Mouse (Mus musculus) liver, embryonic 14.5 days (tissue): ENCODE results near the gene Ammecr1. TPM values are rescaled to one million over a fixed set of nuclear protein-coding genes. Genes with fewer than 3 reads are reported as not detected.

Source experiments
- ATAC-seq: fragments of 200-750 bp; cut with Nextera tagmentation; 2 replicates; pipeline ENCODE4 v1.8.0; 2017; ENCODE audit warnings: moderate number of reproducible peaks, mild to moderate bottlenecking, moderate library complexity; ENCODE audit not compliant: insufficient read depth
- DNase-seq, 3 experiments: peaks; one replicate each; pipeline ENCODE4 v3.0.0-alpha.2; 2012 to 2013; ENCODE audit warnings: low read depth in 3 of 3, low spot score in 3 of 3
- H3K27ac ChIP-seq: fragments of 300-500 bp; sonication (generic); 2 replicates; pipeline ENCODE4 v1.5.1; 2014; ENCODE audit warnings: moderate library complexity, mild to moderate bottlenecking, control low read depth, inconsistent platforms
- H3K27me3 ChIP-seq: fragments of 300-500 bp; sonication (generic); 2 replicates; pipeline ENCODE4 v1.6.1; 2014; ENCODE audit warnings: mild to moderate bottlenecking, low read length, moderate library complexity; ENCODE audit not compliant: control insufficient read depth, insufficient read depth
- H3K36me3 ChIP-seq: fragments of 300-500 bp; sonication (generic); replicated peaks from 2 replicates; pipeline ENCODE4 v1.6.1; 2014; ENCODE audit warnings: low read depth; ENCODE audit not compliant: control insufficient read depth, insufficient read depth
- H3K4me1 ChIP-seq, 2 experiments: fragments of 200-500 bp in 1 of 2; fragments of 300-500 bp in 1 of 2; sonication (generic) in 1 of 2; replicated peaks; 2 replicates each; pipeline ENCODE4 v1.6.1; 2012 to 2014; ENCODE audit warnings: antibody characterized with exemption in 1 of 2, inconsistent platforms in 1 of 2, low read length in 1 of 2; ENCODE audit not compliant: control insufficient read depth in 2 of 2, insufficient read depth in 2 of 2
- H3K4me2 ChIP-seq: fragments of 300-500 bp; sonication (generic); 2 replicates; pipeline ENCODE4 v1.6.1; 2014; ENCODE audit warnings: low read depth, mild to moderate bottlenecking, control low read depth, moderate library complexity
- H3K4me3 ChIP-seq, 2 experiments: fragments of 200-500 bp in 1 of 2; fragments of 300-500 bp in 1 of 2; sonication (generic) in 1 of 2; 2 replicates each; pipeline ENCODE4 v1.5.1; 2012 to 2014; ENCODE audit warnings: low read depth in 2 of 2, low read length in 2 of 2, mild to moderate bottlenecking in 2 of 2, control low read depth in 1 of 2, inconsistent platforms in 1 of 2, moderate library complexity in 1 of 2; ENCODE audit not compliant: insufficient read depth in 1 of 2
- H3K9ac ChIP-seq: fragments of 300-500 bp; sonication (generic); replicated peaks from 2 replicates; pipeline ENCODE4 v1.6.1; 2014; ENCODE audit warnings: mild to moderate bottlenecking, control low read depth, moderate library complexity
- H3K9me3 ChIP-seq: fragments of 300-500 bp; sonication (generic); 2 replicates; pipeline ENCODE4 v1.6.1; 2016; ENCODE audit warnings: low read length, mixed read lengths; ENCODE audit not compliant: control insufficient read depth
- CTCF ChIP-seq: IDR thresholded peaks from 2 replicates; pipeline ENCODE4 v1.5.1; 2016; ENCODE audit warnings: antibody characterized with exemption, low read depth, control low read depth
- EP300 ChIP-seq: IDR thresholded peaks from 2 replicates; pipeline ENCODE4 v1.6.1; 2016; ENCODE audit warnings: antibody characterized with exemption, low read depth
- WGBS: fragments of 180-500 bp; shearing (Covaris S2); extraction: QIAGEN DNeasy Blood & Tissue Kit; methylation state at CpG from one replicate; pipeline ENCODE4 v1.1.7; 2014; ENCODE audit not compliant: insufficient replicate concordance; 5-methylcytosine and 5-hydroxymethylcytosine counted together
- polyA plus RNA-seq, 2 experiments: library from polyadenylated mRNA; depleted of rRNA in 1 of 2; stranded (reverse) in 1 of 2; unstranded in 1 of 2; fragments of >200 nt; fragmentation: Nextera tagmentation in 1 of 2; extraction: Ambion mirVana in 1 of 2; gene quantifications; 2 replicates each; pipeline versions ENCODE4 v1.2.1 to v1.2.3; 2012 to 2014

Ammecr1 gene
- polyA plus RNA-seq, 2 experiments = 5.0 to 12.8 TPM

GRCm38 (mm10) chrX:142828184-142828908, 138.2 kb downstream of the Ammecr1 start:
- Histone ChIP-seq H3K27me3 (no peaks in the 10 kb centered on the region), H3K4me3 (no peak overlapping the region), H3K9me3 (no peaks in the 10 kb centered on the region), H3K27ac (no peak overlapping the region), H3K9ac (no peak overlapping the region), H3K4me2 (no peak overlapping the region), H3K36me3 (no peaks in the 10 kb centered on the region), H3K4me1 (peaks cover 0 to 5% of the 10 kb centered on the region in 2 experiments; a peak in 1 of 4 replicates)
- ATAC-seq = no peak
- DNase-seq = no peak
- WGBS = 62% methylated on average over 13 of the region's 13 CpGs
- TF ChIP-seq EP300 (no peak), CTCF (no peak)

- Histone ChIP-seq H3K27ac (no peak overlapping the region), H3K4me1 (peaks cover 0 to 5% of the 10 kb centered on the region in 2 experiments; a peak in 1 of 4 replicates), H3K9me3 (no peaks in the 10 kb centered on the region), H3K27me3 (no peaks in the 10 kb centered on the region), H3K4me3 (no peak overlapping the region), H3K9ac (no peak overlapping the region), H3K4me2 (no peak overlapping the region), H3K36me3 (no peaks in the 10 kb centered on the region)
- DNase-seq (no peak), ATAC-seq (no peak)
- no peak for TF ChIP-seq EP300
- peak; percentile 33; the same call in 1 of the 2 replicates for TF ChIP-seq CTCF
- 29% methylated on average over 1 of the region's 1 CpGs for WGBS
These were observed 138.9 kb downstream of the Ammecr1 start for GRCm38 (mm10) chrX:142827644-142828043.

GRCm38 (mm10) chrX:142825309-142825708, 141.2 kb downstream of the Ammecr1 start:
- Histone ChIP-seq H3K9ac (no peak overlapping the region), H3K4me3 (no peak overlapping the region), H3K4me2 (no peak overlapping the region), H3K36me3 (no peaks in the 10 kb centered on the region), H3K27me3 (no peaks in the 10 kb centered on the region), H3K27ac (no peak overlapping the region), H3K4me1 (peaks cover 0 to 4% of the 10 kb centered on the region in 2 experiments; a peak in 1 of 4 replicates), H3K9me3 (no peaks in the 10 kb centered on the region)
- 43% methylated on average over 1 of the region's 1 CpGs for WGBS
- TF ChIP-seq CTCF = no peak
- no peak for TF ChIP-seq EP300
- ATAC-seq (no peak), DNase-seq (no peak)

- Histone ChIP-seq H3K36me3 (no peaks in the 10 kb centered on the region), H3K27ac (no peak overlapping the region), H3K4me1 (no peaks in the 10 kb centered on the region), H3K27me3 (no peaks in the 10 kb centered on the region), H3K4me2 (no peak overlapping the region), H3K9me3 (no peaks in the 10 kb centered on the region), H3K9ac (no peak overlapping the region), H3K4me3 (no peak overlapping the region)
- no peak for ATAC-seq
- no peak for DNase-seq
- TF ChIP-seq EP300 (no peak), CTCF (peak; percentile 58)
- WGBS = 33% methylated on average over 3 of the region's 3 CpGs
These were observed 144.7 kb downstream of the Ammecr1 start for GRCm38 (mm10) chrX:142821846-142822245.

GRCm38 (mm10) chrX:142821239-142821638, 145.3 kb downstream of the Ammecr1 start:
- Histone ChIP-seq H3K27ac (no peak overlapping the region), H3K4me3 (no peak overlapping the region), H3K9me3 (no peaks in the 10 kb centered on the region), H3K4me1 (no peaks in the 10 kb centered on the region), H3K36me3 (no peaks in the 10 kb centered on the region), H3K9ac (no peak overlapping the region), H3K27me3 (no peaks in the 10 kb centered on the region), H3K4me2 (no peak overlapping the region)
- WGBS = 78% methylated on average over 6 of the region's 6 CpGs
- ATAC-seq = no peak
- DNase-seq = no peak
- TF ChIP-seq CTCF (no peak), EP300 (no peak)
